Mouse (Mus musculus) frontal cortex, postnatal 14 days (tissue): ENCODE data around the gene Dcaf6.
A peak's percentile ranks its signal among the peaks of the same experiment; 100 is the strongest.

Experiments
- DNase-seq, 2 experiments: peaks; one replicate each; pipeline ENCODE4 v3.0.0; 2022; ENCODE audit warnings: low spot score in 2 of 2

Dcaf6 gene

DNA sequence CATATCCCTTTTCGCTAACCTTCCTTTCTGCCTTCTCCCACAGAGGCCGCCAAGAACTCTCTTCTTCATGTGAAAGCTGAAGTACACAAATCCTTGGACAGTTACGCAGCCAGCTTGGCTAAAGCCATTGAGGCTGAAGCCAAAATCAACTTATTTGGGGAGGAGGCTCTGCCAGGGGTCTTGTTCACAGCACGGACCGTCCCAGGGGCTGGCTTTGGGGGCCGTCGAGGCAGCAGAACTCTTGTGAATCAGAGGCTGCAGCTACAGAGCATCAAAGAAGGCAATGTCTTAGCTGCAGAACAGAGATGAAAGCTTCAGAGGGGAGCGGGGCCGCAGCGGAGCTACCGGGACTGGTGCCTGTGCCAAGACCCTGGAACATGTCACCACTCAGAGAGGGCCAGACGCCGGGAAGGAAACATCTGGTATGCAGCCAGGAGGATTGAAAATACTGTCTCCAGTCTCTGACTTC lies 138.8 kb downstream of the Dcaf6 start:
- DNase-seq, result peak in 1 of 2 experiments; percentile 26

DNA sequence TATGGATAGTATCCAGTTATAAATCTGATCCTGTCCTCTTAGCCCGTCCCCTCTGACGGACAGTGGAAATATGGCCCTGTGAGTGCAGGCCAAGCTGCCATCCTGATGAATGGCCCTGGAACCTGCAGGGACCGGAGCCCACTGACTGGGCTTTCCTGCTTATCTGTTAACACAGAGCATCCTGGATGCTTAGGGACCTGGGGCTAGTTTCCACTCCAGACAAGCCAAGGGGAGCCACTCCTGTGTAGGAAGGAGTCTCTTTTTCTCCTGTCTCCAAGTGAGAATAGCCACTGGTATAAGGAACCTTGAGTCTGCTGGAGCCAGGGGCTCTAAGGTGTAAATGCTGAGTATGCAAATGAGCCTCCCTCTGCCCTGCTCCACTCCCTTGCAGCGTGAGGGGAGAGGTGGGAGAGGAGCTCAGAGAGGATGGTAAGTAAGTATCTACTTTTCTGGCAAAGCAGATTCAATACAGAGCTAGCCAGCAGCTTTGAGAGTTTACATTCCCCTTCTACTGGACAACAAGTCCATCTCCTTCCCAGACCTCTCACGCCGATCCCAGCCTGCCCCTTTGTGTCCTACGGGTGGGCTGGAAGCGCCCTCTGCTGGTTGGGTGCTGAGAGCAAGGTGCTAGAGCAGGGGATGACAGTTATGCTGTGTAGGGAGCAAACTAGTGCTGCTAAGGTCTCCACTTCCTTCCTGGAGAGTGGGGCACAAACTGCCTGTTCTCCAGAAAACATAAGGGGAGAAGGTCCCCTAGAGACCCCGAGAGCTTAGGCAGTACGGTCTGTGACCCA lies 139.9 kb downstream of the Dcaf6 start:
- peak; percentile 48 to 57 for DNase-seq

DNA sequence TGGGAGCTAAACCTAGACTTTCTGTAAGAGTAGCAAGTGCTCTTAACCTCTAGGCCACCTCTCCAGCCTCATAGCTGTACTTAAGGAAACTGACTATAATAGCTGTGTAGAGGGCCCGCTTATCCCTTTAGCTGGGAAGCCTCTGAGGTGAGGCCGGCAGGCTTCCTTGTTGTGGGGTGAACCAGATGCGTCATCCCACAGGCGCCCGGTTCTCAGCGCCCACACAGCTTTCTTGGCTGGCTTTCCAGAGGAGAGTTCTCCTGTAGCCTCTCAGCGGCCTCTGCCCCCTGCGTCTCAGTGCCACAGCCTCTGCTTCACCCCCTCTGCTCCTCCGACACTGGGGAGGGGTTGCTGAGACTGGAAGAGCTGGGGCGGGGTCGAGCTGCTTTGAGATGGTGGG lies 143.9 kb downstream of the Dcaf6 start:
- DNase-seq, result no peak

DNA sequence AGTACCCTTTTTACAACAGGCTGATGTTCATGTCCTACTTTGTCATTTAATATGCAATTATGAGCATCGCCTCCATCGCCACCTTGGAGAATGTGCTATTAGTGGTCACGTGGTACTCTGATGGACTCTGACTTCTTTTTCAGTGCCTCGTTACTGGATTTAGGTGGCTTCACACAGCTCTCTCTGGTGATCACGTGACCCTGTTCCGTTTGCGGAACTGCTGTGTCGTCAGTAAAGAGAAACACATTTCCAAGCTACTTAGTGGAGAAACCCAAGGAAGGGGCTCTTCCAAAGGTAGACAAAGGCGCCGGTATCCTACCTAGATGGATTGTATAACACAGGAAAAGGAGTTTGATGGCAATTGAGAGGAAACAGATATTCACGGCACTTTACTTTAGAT lies 152.1 kb downstream of the Dcaf6 start:
- DNase-seq, result no peak

DNA sequence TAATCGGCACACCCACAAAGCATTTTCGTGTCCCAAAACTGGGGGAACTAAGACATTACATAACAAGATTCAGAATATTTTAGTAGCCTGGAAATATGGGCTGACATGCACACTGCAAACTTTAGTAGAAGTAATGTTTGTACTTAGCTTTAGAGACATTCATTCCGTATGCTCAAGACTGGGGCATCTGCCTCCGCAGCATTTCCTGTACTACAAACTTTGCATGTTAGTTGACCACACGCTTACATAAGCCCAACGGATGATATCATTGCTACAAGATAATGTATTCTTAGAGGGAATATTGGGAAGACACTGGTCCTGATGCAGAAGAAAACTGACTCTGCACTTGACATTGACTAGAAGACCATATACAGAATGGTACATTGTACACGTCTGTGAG lies 155.9 kb downstream of the Dcaf6 start:
- DNase-seq, result no peak

DNA sequence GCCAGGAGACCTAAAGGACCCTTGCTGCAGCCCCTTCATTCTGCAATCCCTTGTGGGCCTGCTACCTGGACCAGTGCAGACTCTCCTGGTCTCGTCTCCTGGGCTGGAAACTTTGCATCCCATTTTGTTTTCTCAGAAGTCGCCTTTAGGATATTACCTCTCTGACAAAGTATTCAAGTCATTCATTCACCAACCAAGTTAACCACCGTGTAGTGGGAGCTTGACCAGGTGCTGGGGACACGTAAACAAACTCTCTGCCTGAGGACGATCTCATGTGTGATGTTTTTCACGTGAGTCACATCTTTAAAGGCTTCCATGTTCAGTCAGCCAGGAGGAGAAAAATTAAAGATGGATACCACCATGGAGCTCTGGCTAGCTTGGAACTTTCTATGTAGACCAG lies 157.1 kb downstream of the Dcaf6 start:
- no peak for DNase-seq

DNA sequence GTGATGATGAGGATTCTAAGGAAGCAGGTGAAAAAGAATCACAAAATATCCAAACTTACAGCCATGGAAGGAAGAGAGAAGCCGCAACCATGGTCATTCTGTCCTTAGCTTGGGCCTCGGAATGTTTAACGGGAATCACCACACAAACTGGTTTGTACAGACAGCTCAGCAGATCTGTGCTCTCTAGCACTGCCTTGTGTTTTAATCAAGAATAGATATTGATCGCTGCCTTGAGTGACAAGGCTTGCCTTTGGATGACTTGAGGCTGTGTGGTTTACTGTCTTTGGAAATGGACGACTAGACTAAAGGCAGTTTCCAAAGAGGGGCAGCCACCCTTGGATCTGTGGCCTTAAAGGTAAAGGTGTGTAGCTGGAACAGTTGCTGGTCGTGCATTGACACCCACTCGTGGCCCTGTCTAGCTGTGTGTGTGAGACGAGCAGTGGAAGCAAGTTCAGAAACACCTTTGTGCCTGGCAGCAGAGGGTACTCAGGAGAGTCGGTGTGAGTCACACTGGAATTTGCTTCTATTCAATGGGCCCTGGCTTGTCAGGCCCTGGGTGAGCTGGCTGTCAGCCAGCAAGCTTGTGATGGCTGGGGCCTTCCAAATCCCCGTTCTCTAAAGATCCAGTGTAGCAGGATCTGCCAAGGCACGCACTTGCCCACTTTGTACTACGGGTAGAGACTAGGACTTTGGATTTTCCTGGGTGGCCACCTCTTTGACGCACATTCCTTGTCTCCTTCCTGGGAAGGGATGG lies 157.6 kb downstream of the Dcaf6 start:
- no peak for DNase-seq

DNA sequence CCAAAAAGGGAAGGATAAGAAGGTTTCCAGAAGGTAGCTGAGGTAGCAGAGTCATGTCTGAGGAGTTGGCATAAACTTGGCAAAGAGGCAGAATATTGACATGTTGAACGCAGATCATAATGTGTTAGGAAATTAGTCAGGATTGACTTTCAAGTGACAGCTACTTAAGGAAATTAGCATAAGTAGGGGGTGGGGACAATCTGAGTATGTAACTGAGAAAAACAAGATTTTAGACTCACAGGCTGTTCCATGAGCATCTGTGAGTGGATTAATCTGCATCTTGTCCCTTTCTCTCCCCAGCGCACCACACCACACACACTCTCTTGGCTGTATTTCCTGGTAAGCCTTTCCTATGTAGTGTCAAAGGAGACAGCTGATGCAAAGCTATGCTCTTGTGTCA lies 158.7 kb downstream of the Dcaf6 start:
- no peak for DNase-seq

DNA sequence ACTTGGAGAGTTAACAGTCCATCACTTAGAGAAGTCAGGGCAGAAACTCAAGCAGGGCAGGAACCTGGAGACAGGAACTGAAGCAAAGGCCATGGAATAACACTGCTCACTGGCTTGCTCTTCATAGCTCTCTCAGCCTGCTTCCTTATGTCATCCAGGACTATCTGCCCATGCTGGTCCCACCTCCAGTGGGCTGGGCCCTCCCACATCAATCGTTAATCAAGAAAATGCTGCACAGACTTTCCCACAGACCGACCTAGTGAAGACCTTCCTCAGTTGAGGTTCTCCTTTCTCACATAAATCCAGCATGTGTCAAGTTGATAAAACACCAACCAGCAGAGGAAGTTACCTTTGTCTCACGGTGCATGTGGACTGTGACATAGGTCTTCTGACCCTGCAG lies 159.2 kb downstream of the Dcaf6 start:
- DNase-seq, result no peak

DNA sequence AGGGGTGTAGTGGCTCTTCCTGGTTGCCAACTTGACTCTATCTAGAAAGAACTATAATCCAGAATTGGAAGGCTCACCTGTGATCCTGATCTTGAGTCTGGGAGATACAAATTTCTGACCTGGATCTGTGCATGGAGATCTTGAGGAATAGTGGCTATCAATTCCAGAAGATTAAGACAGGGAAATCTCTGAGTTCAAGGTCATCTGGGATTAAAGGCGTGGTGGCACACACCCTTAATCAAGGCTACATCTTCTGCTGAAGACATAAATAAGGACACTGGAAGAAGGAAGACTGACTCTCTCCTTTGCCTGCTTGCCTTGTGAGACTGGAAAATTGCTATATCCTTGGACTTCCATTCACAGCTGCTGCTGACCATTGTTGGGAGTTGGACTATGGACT lies 164.8 kb downstream of the Dcaf6 start, which contains the start of gene Gpr161:
Gene Gpr161 (plus strand): TSS at position 301 of the 400 bp plus-strand sequence.
- no peak for DNase-seq

DNA sequence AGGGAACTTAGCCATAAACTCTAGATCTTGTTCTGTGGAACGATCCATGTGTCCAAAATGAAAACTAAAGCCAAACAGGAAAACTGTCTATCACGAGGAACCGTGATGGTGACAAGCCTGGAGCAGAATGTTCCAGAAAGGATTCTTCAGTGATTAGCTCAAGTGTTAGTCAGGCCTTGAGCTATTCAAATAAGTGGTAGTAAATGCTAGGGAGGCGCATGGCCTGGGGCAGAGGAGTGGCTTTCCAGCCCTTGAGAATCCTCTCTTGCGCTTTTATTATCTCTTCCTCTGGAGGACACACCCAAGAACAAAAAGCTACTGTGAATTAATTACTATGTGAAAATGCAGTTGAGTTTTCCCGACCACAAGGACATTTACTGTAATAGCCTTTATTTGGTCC lies 168.7 kb downstream of the Dcaf6 start:
- no peak for DNase-seq

DNA sequence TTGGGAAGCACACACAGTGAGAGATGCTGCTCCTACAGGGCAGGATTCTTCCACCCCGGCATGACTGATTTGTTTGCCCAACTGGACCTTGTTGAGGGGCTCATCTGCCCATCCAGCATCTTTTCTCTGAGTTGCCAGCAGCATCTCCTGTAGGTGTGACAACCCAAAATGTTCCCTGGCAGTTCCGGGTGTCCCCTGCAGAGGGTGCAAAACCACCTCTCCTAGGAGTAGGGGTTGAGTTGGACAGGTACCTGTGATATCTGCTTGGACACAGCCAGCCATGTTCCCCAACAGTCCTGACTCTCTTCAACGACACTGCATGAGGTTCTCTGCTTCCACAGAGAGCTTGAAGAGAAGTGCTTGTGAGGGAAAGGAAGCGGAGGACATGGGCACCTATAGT lies 170.4 kb downstream of the Dcaf6 start:
- DNase-seq, result no peak

DNA sequence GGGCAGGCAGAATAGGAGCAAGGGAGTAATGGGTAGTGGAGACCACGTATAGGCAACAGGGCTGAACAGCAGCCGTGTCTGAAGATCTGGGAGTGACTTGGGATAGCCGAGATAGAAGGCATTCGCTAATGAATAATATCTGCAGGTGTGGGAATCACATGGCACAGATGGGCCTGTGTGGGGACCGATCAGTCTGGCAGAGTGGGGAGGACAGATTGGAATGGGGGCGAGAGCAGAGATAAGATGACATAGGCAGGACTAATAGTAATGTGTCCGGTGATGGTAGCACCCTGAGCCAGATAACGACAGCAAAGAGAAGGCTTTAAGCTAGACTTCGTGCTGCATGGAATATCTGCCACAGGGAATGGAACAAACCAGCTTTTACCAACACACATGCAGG lies 172.1 kb downstream of the Dcaf6 start:
- DNase-seq, result no peak

DNA sequence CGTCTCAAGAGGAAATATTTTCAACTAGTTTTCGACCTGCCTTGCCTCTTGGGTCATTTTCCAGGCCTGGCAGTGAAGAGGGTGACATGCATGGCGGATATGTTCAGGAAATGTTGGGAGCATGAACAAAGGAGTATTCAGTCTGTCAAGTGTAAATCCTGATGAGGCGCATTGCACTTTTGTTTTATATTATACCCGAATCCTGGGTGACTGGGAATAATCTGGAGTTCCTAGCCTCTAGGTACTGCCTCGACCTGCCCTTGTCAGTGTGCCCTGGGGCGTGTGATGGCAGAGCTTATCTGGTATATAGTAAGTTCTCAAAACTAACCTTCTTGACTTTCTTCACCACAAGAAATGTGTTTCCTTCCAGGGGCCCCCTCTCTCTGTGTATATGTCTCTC lies 176.2 kb downstream of the Dcaf6 start:
- no peak for DNase-seq

DNA sequence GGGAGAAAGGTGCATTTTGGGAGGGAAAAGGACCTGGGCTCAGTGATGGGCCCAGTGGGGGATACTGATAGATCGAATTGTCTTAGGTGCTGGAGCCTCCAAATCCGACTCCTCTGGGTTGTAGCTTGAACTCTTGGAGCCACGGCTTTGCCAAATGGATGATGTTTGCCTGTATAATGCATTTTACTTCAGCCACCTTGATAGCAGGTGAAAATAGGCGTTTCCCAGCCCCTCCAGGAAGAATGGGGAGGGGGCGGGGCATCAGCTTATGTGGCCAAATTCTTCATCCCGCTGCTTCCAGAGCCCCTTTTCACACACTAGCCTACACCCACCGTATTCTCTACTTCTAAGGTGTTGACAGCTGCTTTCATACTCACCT lies 177.3 kb downstream of the Dcaf6 start:
- DNase-seq, result no peak

DNA sequence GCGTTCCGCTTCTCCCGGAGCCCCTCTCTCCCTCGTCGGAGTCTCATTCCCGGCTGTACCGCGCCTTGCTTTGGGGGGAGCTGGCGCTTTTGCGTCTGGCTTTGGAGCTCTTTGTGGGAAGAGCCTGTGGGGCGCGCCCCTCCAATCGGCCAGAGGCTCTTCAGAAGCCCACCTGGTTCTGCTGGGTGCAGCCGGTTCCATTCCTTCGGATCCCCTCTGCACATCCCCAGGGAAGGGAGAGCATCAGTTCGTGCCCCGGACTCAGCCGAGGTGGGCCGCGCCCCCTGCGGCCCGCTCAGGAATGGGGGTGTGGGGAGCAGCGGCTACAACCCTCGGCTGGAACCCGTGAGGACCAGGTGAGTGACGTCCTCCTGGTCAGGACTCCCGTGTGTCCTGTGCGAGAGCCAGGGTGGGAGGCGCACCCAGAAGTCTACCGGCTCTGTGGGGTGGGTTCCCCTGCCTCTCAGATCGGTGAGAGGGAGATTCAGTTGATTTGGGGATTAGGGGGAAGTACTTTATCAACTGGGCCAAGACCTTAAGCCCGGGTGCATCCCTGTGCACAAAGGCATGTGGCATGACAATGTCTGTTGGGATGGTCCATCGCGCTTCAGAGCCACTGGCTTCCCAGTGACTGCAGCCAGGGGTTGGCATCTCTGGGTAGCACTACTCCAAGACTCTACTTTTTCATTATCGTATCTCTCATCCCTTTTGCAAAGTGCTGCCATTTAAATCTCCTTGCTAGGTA lies 177.9 kb downstream of the Dcaf6 start:
- no peak for DNase-seq

DNA sequence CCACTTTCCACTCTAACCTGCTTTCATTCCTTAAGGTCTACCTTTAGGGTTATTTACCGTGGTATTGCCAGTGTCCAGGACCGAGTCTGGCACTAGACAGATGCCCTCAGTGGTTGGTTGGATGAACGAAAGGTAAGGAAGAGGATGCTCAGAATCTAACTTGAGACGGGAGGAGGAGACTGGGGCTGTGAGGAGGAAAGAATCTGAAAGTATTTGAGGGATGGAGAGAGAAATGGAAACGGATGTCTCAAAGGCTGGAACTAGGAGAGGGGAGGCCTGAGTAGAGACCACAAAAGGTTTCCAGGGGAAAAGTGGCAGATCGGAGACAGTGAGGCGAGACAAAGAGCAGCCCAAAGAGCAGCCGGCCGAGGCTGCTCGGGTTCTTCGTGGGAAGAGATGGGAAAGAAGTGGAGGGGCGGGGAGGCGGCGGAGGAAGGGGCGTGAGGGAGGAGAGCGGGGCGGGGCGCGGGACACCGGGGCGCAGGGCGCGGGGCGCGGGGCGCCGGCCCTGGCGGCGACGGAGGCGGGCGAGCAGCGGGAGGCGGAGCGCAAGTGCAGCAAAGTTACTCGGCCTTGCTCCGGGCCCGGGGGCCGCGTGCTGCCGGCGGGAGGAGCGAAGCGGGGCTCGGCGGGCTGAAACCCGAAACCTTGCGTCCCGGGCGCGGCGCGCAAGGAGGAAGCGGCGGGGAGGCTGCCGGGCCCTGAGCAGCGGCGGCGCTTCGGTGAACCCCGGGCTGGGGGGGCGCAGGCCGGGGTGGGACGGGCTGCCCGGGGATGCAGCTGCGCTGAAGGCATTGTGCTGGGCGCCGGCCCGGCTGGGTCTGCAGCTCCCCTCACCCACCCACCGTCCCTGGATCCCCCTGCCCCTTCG lies 178.7 kb downstream of the Dcaf6 start:
- peak in 1 of 2 experiments; percentile 23 for DNase-seq

DNA sequence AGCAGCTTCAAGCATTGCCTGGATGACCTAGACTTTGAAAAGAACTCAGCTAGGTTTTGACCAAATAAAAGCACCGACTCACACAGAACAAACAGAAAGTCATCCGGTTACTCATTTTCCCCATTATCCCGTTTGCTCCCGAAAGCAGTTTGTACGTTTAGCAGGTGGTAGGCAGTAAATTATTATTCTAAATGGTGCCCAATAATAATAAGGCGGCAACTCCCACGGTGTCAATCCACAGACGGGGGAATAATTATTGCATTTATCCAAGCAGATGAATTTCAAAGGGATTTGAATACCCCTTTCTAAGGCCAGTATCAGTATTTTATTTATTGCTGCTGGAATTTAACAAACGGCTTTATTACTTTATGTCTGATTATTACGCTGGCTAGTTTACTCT lies 179.5 kb downstream of the Dcaf6 start:
- DNase-seq, result no peak
